Mouse (Mus musculus): ENCODE measurements around the gene Gm20388.

DNA sequence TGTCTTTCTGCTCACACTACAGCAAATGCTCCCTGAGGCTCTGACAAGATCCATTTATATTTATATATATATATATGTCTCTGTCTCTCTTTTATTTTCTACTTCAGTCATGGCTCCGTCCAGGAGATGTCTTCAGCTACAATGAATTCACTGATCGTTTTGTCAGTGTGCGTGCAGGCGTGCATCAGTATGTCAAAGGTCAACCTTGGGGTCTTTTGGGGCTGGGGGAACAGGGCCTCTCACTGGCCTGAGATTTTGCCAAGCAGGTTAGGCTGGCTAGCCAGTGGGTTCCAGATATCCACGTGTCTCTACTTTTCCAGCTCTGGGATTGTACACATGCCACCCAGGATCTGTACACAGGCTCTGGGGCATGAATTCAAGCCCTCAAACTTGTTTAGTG is 2992.4 kb downstream of the Gm20388 start:
- TF ChIP-seq CTCF (IDR thresholded peaks at IDR 0.05; ENCODE audit: low read depth) (no peak), EP300 (optimal IDR thresholded peaks at IDR 0.05) (no peak)
